Mouse (Mus musculus) MEL (cell line): ENCODE data around the gene Top3a. TPM values are rescaled to one million over a fixed set of nuclear protein-coding genes. Genes with fewer than 3 reads are reported as not detected.

Experiments used
- DNase-seq: peaks from one replicate; pipeline ENCODE4 v3.0.0; 2011; ENCODE audit warnings: low read depth, low spot score
- H3K27ac ChIP-seq: 2 replicates; pipeline ENCODE4 v1.5.1; 2012; ENCODE audit warnings: low read depth, mild to moderate bottlenecking, control low read depth, low read length, moderate library complexity; ENCODE audit not compliant: control insufficient read depth
- H3K27me3 ChIP-seq, 2 experiments: fragments of 150-350 bp in 1 of 2; sonication (generic) in 1 of 2; 2 replicates each; pipeline ENCODE4 v1.6.1; 2012; ENCODE audit warnings: low read length in 2 of 2, mild to moderate bottlenecking in 2 of 2, improper control_type of control experiment in 1 of 2, moderate library complexity in 1 of 2; ENCODE audit not compliant: insufficient read depth in 2 of 2, control insufficient read depth in 1 of 2
- H3K36me3 ChIP-seq, 2 experiments: 2 replicates each; pipeline ENCODE4 v1.6.1; 2012 to 2014; ENCODE audit warnings: low read length in 2 of 2, improper control_type of control experiment in 1 of 2, inconsistent platforms in 1 of 2, mild to moderate bottlenecking in 1 of 2; ENCODE audit not compliant: insufficient read depth in 2 of 2, control insufficient read depth in 1 of 2
- H3K4me1 ChIP-seq, 2 experiments: fragments of 150-350 bp in 1 of 2; sonication (generic) in 1 of 2; 2 replicates each; pipeline ENCODE4 v1.6.1; 2012; ENCODE audit warnings: low read length in 2 of 2, improper control_type of control experiment in 1 of 2, mild to moderate bottlenecking in 1 of 2; ENCODE audit not compliant: insufficient read depth in 2 of 2, control insufficient read depth in 1 of 2
- H3K4me3 ChIP-seq, 2 experiments: fragments of 150-350 bp in 1 of 2; sonication (generic) in 1 of 2; 2 replicates each; pipeline ENCODE4 v1.5.1; 2012; ENCODE audit warnings: low read depth in 2 of 2, low read length in 2 of 2, mild to moderate bottlenecking in 2 of 2, moderate library complexity in 2 of 2, control low read depth in 1 of 2, improper control_type of control experiment in 1 of 2; ENCODE audit not compliant: control insufficient read depth in 1 of 2, insufficient read depth in 1 of 2
- H3K79me2 ChIP-seq: 2 replicates; pipeline ENCODE4 v1.6.1; 2012; ENCODE audit warnings: mild to moderate bottlenecking, low read length, moderate library complexity; ENCODE audit not compliant: control insufficient read depth, poor library complexity, insufficient read depth
- H3K9ac ChIP-seq: 2 replicates; pipeline ENCODE4 v1.6.1; 2012; ENCODE audit warnings: low read depth, mild to moderate bottlenecking, control low read depth, low read length, moderate library complexity; ENCODE audit not compliant: control insufficient read depth, poor library complexity, severe bottlenecking
- H3K9me3 ChIP-seq: fragments of 150-350 bp; sonication (generic); replicated peaks from 2 replicates; pipeline ENCODE4 v1.6.1; 2012; ENCODE audit warnings: mild to moderate bottlenecking, low read length, improper control_type of control experiment, moderate library complexity; ENCODE audit not compliant: insufficient read depth
- BHLHE40 ChIP-seq: IDR thresholded peaks from 2 replicates; pipeline ENCODE4 v1.6.1; 2012; ENCODE audit warnings: low read depth, mild to moderate bottlenecking, inconsistent platforms, low read length, improper control_type of control experiment, borderline replicate concordance
- CHD1 ChIP-seq: IDR thresholded peaks from 2 replicates; pipeline ENCODE4 v1.6.1; 2012; ENCODE audit warnings: low read depth, mild to moderate bottlenecking, inconsistent platforms, low read length, improper control_type of control experiment
- CHD2 ChIP-seq: IDR thresholded peaks from 2 replicates; pipeline ENCODE4 v1.6.1; 2011; ENCODE audit warnings: low read length, improper control_type of control experiment
- CTCF ChIP-seq, 3 experiments: IDR thresholded peaks in 2 of 3; conservative IDR thresholded peaks in 1 of 3; 2 replicates each; pipeline ENCODE4 v1.5.1; 2011 to 2012; ENCODE audit warnings: low read length in 3 of 3, low read depth in 2 of 3, mild to moderate bottlenecking in 2 of 3, improper control_type of control experiment in 1 of 3, inconsistent platforms in 1 of 3, mixed read lengths in 1 of 3, moderate library complexity in 1 of 3; ENCODE audit not compliant: control insufficient read depth in 1 of 3, insufficient read depth in 1 of 3, poor library complexity in 1 of 3, severe bottlenecking in 1 of 3
- EP300 ChIP-seq, 2 experiments: IDR thresholded peaks; 2 replicates each; pipeline ENCODE4 v1.6.1; 2011; ENCODE audit warnings: improper control_type of control experiment in 2 of 2, low read length in 2 of 2, low read depth in 1 of 2, mild to moderate bottlenecking in 1 of 2
- GABPA ChIP-seq: IDR thresholded peaks from 2 replicates; pipeline ENCODE4 v1.6.1; 2012; ENCODE audit warnings: low read depth, mild to moderate bottlenecking, inconsistent platforms, low read length, improper control_type of control experiment, moderate library complexity
- JUND ChIP-seq: IDR thresholded peaks from 2 replicates; pipeline ENCODE4 v1.6.1; 2011; ENCODE audit warnings: low read depth, mild to moderate bottlenecking, improper control_type of control experiment, low read length
- MEF2A ChIP-seq: IDR thresholded peaks from 2 replicates; pipeline ENCODE4 v1.6.1; 2014; ENCODE audit warnings: low read depth, mild to moderate bottlenecking, inconsistent platforms, low read length, improper control_type of control experiment; ENCODE audit not compliant: poor library complexity, insufficient replicate concordance, severe bottlenecking; ENCODE audit errors: extremely low read depth
- MYC ChIP-seq: IDR thresholded peaks from 2 replicates; pipeline ENCODE4 v1.6.1; 2011; ENCODE audit warnings: low read depth, mild to moderate bottlenecking, low read length, improper control_type of control experiment, moderate library complexity
- NELFE ChIP-seq: IDR thresholded peaks from 2 replicates; pipeline ENCODE4 v1.6.1; 2011; ENCODE audit warnings: low read depth, low read length, improper control_type of control experiment
- NRF1 ChIP-seq: IDR thresholded peaks from 2 replicates; pipeline ENCODE4 v1.6.1; 2014; ENCODE audit warnings: low read depth, mild to moderate bottlenecking, inconsistent platforms, low read length, improper control_type of control experiment, moderate library complexity; ENCODE audit not compliant: poor library complexity, insufficient read depth, severe bottlenecking
- RAD21 ChIP-seq: IDR thresholded peaks from 2 replicates; pipeline ENCODE4 v1.6.1; 2011; ENCODE audit warnings: mild to moderate bottlenecking, low read depth, low read length, improper control_type of control experiment
- RCOR1 ChIP-seq: IDR thresholded peaks from 2 replicates; pipeline ENCODE4 v1.6.1; 2012; ENCODE audit warnings: low read depth, mild to moderate bottlenecking, inconsistent platforms, low read length, improper control_type of control experiment
- TAL1 ChIP-seq: IDR thresholded peaks from 2 replicates; pipeline ENCODE4 v1.6.1; 2012; ENCODE audit warnings: mild to moderate bottlenecking, inconsistent platforms, low read length, moderate library complexity, mixed read lengths
- TBP ChIP-seq: IDR thresholded peaks from 2 replicates; pipeline ENCODE4 v1.8.0; 2011; ENCODE audit warnings: low read depth, low read length, improper control_type of control experiment
- USF1 ChIP-seq: IDR thresholded peaks from 2 replicates; pipeline ENCODE4 v1.6.1; 2014; ENCODE audit warnings: low read depth, mild to moderate bottlenecking, inconsistent platforms, low read length, improper control_type of control experiment, moderate library complexity
- USF2 ChIP-seq, 2 experiments: IDR thresholded peaks; 2 replicates each; pipeline ENCODE4 v1.6.1; 2011 to 2012; ENCODE audit warnings: improper control_type of control experiment in 2 of 2, low read length in 2 of 2, borderline replicate concordance in 1 of 2, inconsistent platforms in 1 of 2, low read depth in 1 of 2, mild to moderate bottlenecking in 1 of 2; ENCODE audit not compliant: insufficient read depth in 1 of 2
- ZC3H11A ChIP-seq: IDR thresholded peaks from 2 replicates; pipeline ENCODE4 v1.6.1; 2012; ENCODE audit warnings: low read depth, mild to moderate bottlenecking, inconsistent platforms, low read length, improper control_type of control experiment
- ZKSCAN1 ChIP-seq: IDR thresholded peaks from 2 replicates; pipeline ENCODE4 v1.6.1; 2012; ENCODE audit warnings: low read depth, mild to moderate bottlenecking, inconsistent platforms, low read length, improper control_type of control experiment, moderate library complexity
- polyA plus RNA-seq, 2 experiments: library from polyadenylated mRNA; stranded (reverse) in 1 of 2; unstranded in 1 of 2; fragments of >175 nt in 1 of 2; fragments of >200 nt in 1 of 2; gene quantifications; 2 replicates each; pipeline versions ENCODE4 v1.2.1 to v1.2.4; 2012; ENCODE audit warnings: low replicate concordance in 2 of 2, low read depth in 1 of 2; ENCODE audit not compliant: insufficient read length in 2 of 2, insufficient read depth in 1 of 2, missing spikeins in 1 of 2
- total RNA-seq: library from RNA; depleted of rRNA; stranded (reverse); fragments of 300-350 nt; gene quantifications from 2 replicates; pipeline ENCODE4 v1.2.3, GENCODE M21; 2012

The Top3a gene
- total and polyA plus RNA-seq, 3 experiments, result 17.7 to 18.4 TPM; not detected in 1

DNA sequence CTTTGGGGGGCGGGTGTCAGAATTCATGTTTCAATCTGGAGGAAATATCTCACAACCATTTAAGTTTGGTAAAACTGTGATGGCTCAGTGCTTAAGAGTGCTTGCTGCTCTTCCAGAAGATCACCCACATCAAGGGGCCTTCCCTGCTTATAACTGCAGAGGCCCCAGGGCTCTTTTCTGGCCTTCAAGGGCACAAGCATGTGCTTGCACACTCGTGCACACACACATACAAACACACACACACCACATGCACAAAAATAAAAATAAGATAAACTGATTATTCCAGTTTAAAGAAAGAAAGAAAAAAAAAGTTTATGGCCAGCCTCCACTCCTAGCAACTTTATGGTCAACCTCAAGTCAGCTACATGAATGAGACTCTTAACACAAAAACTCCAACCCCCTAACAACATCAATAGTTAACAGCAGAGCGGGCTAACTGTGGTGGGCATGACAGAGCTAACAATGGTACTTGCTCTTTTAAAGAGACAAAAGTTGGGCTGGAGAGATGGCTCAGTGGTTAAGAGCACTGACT, 2.9 kb downstream of the Top3a start:
- no peak overlapping the region for H3K4me3 ChIP-seq
- H3K9ac ChIP-seq, result no peak overlapping the region
- peaks cover 64% of the 10 kb centered on the region for H3K79me2 ChIP-seq
- H3K27ac ChIP-seq, result no peak overlapping the region
- no peaks in the 10 kb centered on the region for H3K9me3 ChIP-seq
- DNase-seq, result no peak
- H3K36me3 ChIP-seq, result peaks cover 0 to 36% of the 10 kb centered on the region in 2 experiments; a peak in 2 of 4 replicates
- no peaks in the 10 kb centered on the region for H3K27me3 ChIP-seq
- H3K4me1 ChIP-seq, result peaks cover 0 to 33% of the 10 kb centered on the region in 2 experiments; a peak in 3 of 4 replicates
- TF ChIP-seq USF1, result no peak

DNA sequence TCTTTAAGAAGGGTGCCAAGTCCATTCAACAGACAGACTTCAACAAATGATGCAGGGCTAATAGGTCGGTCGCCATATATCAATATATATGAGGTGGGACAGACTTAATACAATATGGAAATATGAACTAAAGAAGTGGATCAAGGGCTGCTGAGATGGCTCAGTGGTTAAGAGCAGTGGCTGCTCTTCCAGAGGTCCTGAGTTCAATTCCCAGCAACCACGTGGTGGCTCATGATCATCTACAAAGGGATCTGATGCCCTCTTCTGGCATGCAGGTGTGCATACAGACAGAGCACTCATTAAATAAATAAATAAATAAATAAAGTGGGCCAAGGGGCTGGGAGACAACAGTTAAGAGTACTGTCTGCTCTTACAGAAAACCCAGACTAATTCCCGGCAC, 5.0 kb downstream of the Top3a start:
- Histone ChIP-seq H3K4me1 (peaks cover 0 to 19% of the 10 kb centered on the region in 2 experiments; a peak in 3 of 4 replicates), H3K27ac (no peak overlapping the region), H3K9ac (no peak overlapping the region), H3K79me2 (peaks cover 46% of the 10 kb centered on the region), H3K9me3 (no peaks in the 10 kb centered on the region), H3K36me3 (peaks cover 0 to 25% of the 10 kb centered on the region in 2 experiments; a peak in 3 of 4 replicates), H3K27me3 (no peaks in the 10 kb centered on the region), H3K4me3 (no peak overlapping the region)
- no peak for TF ChIP-seq TBP
- TF ChIP-seq TAL1, result no peak
- no peak for TF ChIP-seq MEF2A
- peak; percentile 6 for TF ChIP-seq RAD21
- TF ChIP-seq CTCF (IDR thresholded peaks at IDR 0.05 in 2 of 3, conservative IDR thresholded peaks at IDR 0.05 in 1 of 3; ENCODE audit: control insufficient read depth in 1 of 3, insufficient read depth in 1 of 3, low read depth in 2 of 3, low read length in 3 of 3, poor library complexity in 1 of 3, severe bottlenecking in 1 of 3), result 0 out of 6 replicates have a peak, but pooled peaks of 1 of the 3 experiments have one; percentile 3
- no peak for DNase-seq

DNA sequence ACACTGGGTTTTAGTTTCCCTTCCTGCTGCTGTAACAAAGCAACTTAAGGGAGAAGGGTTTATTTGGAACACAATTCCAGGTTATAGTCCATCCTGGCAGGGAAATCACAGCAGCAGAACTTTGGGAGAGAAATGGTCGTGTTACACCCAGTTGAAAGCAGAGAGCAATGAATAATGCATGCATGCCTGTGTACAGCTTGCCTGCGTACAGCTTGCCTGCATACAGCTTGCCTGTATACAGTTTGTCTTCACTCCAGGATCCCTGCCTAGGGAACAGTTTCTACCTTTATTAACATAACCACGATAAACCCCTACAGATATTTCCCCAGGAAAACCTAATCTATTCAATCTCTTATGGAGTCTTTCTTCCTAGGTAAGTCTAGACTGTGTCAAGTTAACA, 6.4 kb downstream of the Top3a start:
- no peak overlapping the region for H3K27ac ChIP-seq
- TF ChIP-seq RCOR1 (no peak), NELFE (no peak), RAD21 (no peak), CHD2 (no peak), GABPA (no peak), EP300 (IDR thresholded peaks at IDR 0.05; ENCODE audit: low read depth in 1 of 2, low read length in 2 of 2) (no peak), BHLHE40 (no peak), NRF1 (no peak), ZKSCAN1 (no peak), MEF2A (no peak), MYC (no peak), USF2 (IDR thresholded peaks at IDR 0.05; ENCODE audit: borderline replicate concordance in 1 of 2, insufficient read depth in 1 of 2, low read depth in 1 of 2, low read length in 2 of 2) (no peak), ZC3H11A (no peak), USF1 (no peak), JUND (no peak), CHD1 (no peak)
- H3K4me1 ChIP-seq, result peaks cover 0 to 19% of the 10 kb centered on the region in 2 experiments; a peak in 3 of 4 replicates
- peaks cover 0 to 21% of the 10 kb centered on the region in 2 experiments; a peak in 3 of 4 replicates for H3K36me3 ChIP-seq
- H3K9ac ChIP-seq, result no peak overlapping the region
- H3K9me3 ChIP-seq, result no peaks in the 10 kb centered on the region
- no peak overlapping the region for H3K4me3 ChIP-seq
- peaks cover 38% of the 10 kb centered on the region for H3K79me2 ChIP-seq
- no peak for DNase-seq
- H3K27me3 ChIP-seq, result no peaks in the 10 kb centered on the region
